Mouse (Mus musculus) activated CD4-positive, CD25-positive, alpha-beta regulatory T cell, adult 9 weeks (primary cell): ENCODE results near the gene Gm3642. TPM values are rescaled to one million over a fixed set of nuclear protein-coding genes. Genes with fewer than 3 reads are reported as not detected.

Experiments
- polyA plus RNA-seq: library from polyadenylated mRNA; unstranded; fragments of 100-300 nt; shearing (Covaris generic); gene quantifications from one replicate; pipeline ENCODE4 v1.2.1, GENCODE M21; 2017

Gm3642 gene
- not detected for polyA plus RNA-seq

DNA sequence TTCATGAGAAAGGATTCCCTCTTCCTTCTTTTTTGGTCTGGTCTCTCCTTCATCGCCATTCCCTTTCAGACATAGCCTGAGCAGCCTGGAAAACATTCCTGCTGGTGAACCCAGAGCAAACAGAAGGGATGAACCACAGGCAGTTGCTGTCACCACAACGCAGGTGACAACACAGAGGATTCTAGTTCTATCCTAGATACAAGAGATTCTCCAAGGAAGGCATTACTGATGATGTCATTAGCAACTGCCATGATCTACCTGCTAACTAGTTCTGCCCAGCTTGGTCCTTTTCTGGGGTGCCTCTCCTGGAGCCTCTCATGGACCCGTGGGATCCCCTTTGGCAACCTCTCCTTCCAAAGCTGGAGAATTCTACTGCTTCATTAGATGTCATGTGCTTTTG lies at the start of gene Gm3642:
Gene Gm3642, minus strand, starts transcription at position 101 of the 400 bp plus-strand sequence.

DNA sequence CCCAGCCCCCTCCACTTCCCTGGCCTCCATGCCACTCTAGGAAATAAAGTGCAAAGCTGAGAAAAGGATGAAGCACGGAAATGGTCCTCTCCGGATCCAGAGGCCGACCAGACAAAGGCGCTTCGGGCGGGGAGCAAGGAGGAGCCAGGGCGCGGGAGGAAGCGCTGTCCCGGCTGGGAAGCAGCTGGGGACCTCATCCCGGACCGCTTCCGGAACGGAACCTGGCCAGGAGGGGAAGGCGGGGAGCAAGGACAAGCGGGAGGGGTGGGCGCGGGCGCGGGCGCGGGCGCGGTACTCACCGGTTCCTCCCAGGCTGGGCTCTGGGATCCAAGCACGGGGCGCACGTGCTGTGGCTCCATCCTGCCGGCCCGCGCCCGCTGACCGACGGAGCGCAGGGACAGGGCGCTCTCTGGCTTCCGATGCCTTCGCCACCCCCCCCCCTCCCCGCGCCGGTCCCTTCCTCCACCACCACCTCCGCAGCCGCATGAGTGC lies 49.5 kb upstream of the Gm3642 start, which contains the start of gene Gm3667:
Gene Gm3667, minus strand, starts transcription at position 442 of the 492 bp plus-strand sequence.

Other genes with a start within 250 kb of the Gm3642 start
- not detected for gene Gm3629, start 249.7 kb downstream of the Gm3642 start, polyA plus RNA-seq
- gene Gm3460, start 217.9 kb downstream of the Gm3642 start, polyA plus RNA-seq, result not detected
- not detected for gene Gm10251, start 156.1 kb downstream of the Gm3642 start, polyA plus RNA-seq
- not detected for gene Gm8050, start 120.1 kb downstream of the Gm3642 start, polyA plus RNA-seq
- 12.9 TPM for gene Gm3636, start 98.0 kb downstream of the Gm3642 start, polyA plus RNA-seq
- not detected for gene Gm8362, start 65.9 kb downstream of the Gm3642 start, polyA plus RNA-seq
- gene Gm3667, start 49.7 kb upstream of the Gm3642 start, polyA plus RNA-seq, result 10.1 TPM
- not detected for gene Gm6356, start 133.5 kb upstream of the Gm3642 start, polyA plus RNA-seq
- gene Gm10406, start 187.1 kb upstream of the Gm3642 start, polyA plus RNA-seq, result 1.7 TPM
- gene Gm3685, start 204.7 kb upstream of the Gm3642 start, polyA plus RNA-seq, result not detected